Mouse (Mus musculus): ENCODE results near the gene Tmem132a. TPM values are rescaled to one million over a fixed set of nuclear protein-coding genes. Genes with fewer than 3 reads are reported as not detected.

Tmem132a gene
- 0.19 and 0.46 TPM in 2 replicates for total RNA-seq (2017)

DNA sequence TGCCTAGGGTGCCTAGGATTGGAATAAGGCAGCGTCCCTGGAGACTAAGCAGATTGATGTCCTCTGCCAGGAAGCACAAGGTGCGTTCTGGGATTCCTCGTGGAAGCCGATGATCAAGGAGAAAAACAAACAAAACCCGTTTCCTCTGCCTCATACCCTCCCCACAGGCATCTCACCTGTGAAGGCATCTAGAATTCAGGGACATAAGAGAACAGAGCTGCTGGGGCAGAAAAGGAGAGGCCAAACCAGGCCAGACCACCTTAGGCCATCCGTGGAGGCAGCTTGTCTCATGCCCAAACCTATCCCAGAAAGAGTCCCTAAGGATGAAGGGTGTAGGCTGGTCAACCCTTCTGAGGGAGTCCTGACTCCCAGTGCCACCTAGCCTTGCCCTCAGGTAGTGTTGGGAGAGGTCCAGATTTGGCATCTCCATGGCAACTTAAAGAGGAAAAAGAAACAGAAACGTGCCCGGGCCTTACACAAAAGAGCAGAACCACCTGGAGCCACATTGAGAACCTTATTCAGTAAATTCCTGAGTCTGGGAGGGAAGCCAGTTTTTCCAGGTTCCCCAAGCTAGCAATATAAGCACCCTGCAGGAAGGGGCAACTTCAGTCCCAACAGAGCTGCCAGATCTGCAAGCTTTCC, at the start of gene Tmem132a:
Gene Tmem132a, minus strand, starts transcription at position 55 of the 642 bp plus-strand sequence.
- ATAC-seq (replicated peaks; ENCODE audit: low read depth, poor library complexity, severe bottlenecking): no peak

DNA sequence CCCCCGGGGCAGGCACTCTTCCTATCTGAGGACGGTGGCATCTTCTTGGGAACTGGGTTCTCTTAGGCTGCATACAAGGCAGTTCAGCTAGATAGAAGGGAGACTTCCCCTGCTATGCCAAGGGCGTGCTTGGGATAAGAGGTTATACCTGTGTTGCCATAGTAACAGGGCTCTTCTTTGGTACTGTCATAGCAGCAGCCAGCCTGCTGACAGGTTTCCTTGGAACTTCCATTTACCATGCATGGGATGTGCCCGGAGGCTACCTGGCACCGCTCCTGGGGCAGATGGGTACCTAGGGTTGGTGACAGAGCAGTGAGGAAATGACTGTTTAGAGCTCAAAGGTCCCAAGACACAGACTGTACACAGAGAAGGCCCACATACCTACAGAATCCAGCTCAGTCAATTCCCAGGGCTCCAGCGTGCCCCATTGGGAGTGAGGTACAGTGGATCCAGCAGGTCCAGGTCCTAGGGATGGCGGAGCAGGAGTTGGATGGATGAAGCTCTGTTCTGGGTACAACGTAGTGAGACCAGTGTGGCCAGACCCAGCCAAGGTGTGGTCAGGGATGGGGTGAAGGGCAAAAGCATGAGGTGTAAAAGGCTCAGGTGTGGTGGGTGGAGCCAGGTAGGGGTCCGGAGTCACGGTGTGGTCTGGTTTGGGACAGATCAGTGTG, 48.7 kb upstream of the Tmem132a start:
- ATAC-seq (replicated peaks; ENCODE audit: low read depth, poor library complexity, severe bottlenecking): no peak

DNA sequence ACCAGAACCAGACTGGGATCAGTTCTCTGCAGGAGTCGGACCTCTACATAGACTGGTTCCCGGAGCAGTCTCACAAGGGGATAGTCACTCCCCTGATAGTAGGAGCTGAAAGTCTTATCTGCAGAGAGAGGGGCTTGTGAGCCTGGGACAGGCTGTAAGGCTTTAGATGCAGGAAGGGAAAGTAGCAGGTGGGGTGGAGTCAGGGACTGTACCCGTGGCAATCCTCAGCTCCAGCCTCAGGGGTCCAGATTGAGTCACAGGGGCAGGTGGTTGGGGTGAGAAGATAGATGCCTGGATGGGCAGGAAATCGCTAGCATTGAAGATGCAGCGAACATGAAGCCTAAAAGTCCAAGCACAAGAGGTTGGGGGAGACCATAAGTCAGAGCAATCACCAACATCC, 46.8 kb upstream of the Tmem132a start:
- no peak for ATAC-seq (replicated peaks; ENCODE audit: low read depth, poor library complexity, severe bottlenecking)

DNA sequence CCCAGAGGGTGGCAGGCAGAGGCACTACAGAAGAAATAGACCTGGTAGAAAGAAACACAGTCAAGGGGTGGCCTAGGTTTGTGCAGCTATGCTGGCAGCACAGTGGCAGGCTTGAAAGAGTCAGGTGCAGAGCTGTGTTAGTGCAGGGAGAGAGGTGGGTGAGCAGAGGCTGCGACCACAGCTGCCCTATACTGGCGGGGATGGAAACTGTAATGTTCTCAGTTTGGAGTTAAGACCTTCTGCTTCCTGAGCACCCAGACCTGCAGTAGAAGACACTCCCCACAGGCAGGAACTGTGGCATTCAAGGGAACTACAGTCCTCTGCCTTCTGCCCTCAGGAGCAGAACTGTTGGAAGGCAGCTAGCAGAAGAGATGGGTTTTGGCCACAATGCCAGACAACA, 45.1 kb upstream of the Tmem132a start:
- ATAC-seq (replicated peaks; ENCODE audit: low read depth, poor library complexity, severe bottlenecking): peak; percentile 65

DNA sequence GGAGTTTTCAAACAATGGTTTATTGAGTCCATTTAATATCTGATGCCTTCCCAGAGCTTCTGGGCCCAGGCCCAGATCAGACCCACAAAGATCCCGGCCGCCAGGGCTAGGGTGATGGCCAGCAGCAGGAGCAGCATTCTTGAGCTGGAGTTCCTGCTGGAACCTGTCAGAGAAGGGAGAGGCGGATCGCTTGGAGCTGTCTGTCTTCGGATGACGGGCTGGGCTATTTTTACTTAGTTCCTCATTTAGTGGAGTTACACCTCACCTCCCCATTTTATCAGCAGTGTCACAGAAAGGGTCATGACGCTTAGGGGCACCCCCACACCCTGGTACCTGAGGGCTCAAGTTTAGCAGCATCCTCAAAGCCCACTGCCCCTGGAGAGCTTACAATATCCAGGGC, 44.6 kb upstream of the Tmem132a start:
- peak; percentile 84 for ATAC-seq (replicated peaks; ENCODE audit: low read depth, poor library complexity, severe bottlenecking)

DNA sequence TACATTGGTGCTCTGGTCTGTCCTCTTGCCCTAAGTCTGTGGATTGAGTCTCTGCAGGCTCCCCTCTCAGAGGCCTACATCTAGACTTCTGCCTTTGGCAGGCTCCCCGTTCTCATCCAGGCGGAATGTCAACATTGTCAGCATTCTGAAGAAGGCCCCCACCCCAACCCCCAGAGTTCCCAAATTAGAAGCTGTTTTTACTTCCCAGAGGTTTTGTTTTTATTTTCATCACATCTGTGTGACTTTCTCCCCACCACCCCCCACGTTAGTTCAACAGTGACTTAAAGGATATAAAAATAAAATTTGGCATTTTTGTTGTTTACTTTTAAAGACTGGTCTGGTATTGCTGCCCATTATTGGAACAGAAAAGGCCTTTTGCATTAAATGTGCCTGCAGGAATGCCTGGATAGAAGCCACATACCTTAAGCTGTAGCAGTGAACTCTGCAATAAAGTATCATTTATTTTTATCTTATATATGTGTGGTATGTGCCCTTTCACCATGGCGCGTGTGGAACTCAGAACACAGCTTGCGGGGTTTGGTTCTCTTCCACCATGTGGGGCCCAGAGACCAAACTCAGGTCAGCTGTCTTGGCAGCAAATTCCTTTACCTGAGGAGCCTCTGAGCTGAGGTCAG, 39.5 kb upstream of the Tmem132a start:
- ATAC-seq (replicated peaks; ENCODE audit: low read depth, poor library complexity, severe bottlenecking): no peak

DNA sequence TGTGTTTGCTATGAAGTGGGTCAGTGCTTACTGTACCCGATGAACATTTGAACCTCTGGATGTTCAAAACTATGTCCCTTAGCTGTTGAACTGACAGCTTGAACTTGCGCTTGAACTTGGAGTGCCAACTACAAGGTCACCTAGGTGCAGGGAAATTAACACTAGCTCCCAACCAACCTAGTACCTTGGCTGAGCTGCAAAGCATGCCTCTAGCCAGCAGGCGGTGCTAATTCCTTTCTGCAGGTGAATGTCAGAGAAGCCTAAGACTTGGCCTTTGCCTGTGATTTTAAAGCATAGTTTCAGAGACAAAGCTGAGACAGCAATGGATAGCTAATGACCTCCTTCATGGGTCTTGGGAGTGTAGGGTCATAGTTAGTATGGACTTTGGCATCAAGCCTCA, 38.2 kb upstream of the Tmem132a start:
- peak; percentile 69 for ATAC-seq (replicated peaks; ENCODE audit: low read depth, poor library complexity, severe bottlenecking)

DNA sequence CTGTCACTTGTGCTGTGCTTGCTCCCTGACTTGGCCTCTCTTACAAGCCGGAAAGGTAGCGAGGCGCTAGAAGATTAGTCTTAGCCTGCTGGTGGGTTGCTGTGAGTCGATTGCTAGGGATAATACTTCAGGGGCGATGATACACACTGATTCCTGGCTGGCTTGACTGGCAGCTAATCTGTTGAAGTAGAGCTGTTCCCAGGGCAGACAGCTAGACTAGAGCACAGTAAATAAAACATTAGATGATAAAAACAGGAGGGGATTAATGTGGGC, 35.9 kb upstream of the Tmem132a start:
- no peak for ATAC-seq (replicated peaks; ENCODE audit: low read depth, poor library complexity, severe bottlenecking)

DNA sequence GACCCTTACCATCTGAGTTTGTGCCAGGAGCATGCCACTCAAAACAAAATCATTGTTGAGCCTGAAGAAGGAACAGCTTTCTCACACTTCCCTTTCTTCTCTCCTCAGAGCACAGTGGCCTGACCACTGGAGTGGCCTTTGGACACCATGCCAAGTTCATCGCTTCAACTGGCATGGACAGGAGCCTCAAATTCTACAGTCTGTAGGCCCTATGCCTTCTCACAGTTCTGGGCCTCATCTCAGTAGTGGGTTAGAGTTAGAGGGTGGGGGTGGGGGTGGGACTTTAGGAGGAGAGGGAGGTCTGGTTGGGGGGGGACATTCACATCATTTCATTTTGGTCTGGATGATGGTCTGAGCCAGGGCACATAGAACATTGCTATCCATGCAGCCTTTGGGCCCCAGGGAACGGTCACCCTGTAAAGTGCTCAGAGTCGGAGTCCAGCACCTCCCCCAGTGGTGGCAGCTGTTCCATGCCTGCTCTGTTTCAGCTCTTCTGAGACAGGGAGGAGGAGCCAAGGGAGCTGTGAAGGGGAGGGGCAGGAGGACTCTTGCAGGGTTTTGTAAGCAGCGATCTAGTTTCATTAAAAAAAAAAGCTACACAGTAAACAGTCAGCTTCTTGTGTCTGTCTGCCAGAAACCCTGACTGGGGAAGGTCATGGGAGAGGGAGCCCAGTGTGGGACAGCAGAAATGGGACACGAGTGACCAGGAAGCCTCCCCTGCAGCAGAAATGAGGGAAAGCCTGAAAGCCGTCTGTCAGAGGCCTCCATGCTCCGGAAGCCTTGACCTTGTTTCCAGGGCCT, 35.4 kb upstream of the Tmem132a start:
- no peak for ATAC-seq (replicated peaks; ENCODE audit: low read depth, poor library complexity, severe bottlenecking)

DNA sequence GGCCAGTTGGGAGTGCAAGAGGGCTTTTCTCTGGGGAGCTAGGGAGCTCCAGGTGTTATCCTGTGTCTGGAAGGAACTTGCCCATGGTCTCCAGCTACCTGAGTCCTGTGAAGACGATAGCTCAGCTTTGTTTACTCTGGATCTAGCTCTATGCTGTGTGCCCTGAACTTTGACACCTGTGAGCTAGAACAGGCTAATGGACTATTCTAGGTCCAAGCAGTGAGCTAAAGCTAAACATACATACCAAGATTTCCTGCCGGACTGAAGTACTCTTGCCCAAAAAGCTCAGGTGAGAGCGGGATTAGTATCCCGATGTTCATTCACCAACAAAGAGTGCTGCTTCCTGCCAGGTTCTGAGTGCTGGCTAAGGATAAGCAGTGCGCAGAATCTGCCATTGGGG, 34.8 kb upstream of the Tmem132a start:
- no peak for ATAC-seq (replicated peaks; ENCODE audit: low read depth, poor library complexity, severe bottlenecking)

DNA sequence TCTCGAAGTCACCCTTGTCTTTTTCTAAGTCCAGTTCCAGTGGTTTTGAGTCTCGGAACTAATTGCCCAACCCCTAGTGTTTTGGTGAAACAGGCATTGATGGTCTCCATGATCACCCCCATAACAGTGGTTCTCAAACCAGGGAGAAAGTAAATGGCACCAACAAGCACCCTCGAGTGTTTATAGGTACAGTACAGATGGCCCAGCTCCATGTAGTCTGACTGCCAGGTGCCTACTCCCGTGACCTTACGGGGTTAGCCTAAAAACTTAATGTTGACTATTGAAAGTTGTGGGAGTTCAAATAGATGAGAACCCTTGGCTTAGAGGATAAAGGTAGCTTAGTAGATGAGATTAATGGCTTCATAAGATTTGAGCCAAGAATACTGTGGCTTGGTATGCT, 31.3 kb upstream of the Tmem132a start:
- no peak for ATAC-seq (replicated peaks; ENCODE audit: low read depth, poor library complexity, severe bottlenecking)

DNA sequence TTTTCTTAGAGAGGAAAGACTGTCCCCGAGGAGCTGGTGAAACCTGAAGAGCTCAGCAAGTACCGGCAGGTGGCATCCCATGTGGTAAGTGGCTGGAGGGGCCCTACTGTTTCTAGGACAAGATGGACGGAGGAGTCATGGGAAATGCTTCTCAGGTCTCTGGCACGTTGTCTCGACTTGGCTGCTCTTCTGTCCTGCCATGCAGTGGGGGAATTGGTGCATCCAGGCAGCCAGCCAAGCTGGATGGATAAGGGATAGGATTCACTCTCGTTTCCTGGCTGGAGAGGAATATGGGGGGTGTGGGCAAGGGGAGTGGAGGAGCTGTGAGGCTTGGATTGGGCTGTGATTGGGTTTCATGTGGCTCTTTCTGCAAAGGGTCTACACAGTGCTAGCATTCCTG, 30.6 kb upstream of the Tmem132a start:
- no peak for ATAC-seq (replicated peaks; ENCODE audit: low read depth, poor library complexity, severe bottlenecking)

DNA sequence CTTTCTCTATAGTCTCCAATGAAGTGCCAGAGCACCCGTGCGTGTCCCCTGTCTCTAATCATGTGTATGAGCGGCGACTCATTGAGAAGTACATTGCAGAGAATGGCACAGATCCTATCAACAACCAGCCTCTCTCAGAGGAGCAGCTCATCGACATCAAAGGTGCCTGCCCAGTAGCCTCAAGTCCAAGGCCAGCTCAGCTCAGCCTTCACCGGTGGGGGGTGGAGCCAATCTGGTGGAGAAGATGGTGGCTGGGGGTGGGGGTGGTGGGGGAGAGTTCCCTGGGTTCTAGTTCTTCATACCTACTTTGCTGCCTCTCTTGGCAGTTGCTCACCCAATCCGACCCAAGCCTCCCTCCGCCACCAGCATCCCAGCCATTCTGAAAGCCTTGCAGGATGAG, 27.8 kb upstream of the Tmem132a start:
- no peak for ATAC-seq (replicated peaks; ENCODE audit: low read depth, poor library complexity, severe bottlenecking)

DNA sequence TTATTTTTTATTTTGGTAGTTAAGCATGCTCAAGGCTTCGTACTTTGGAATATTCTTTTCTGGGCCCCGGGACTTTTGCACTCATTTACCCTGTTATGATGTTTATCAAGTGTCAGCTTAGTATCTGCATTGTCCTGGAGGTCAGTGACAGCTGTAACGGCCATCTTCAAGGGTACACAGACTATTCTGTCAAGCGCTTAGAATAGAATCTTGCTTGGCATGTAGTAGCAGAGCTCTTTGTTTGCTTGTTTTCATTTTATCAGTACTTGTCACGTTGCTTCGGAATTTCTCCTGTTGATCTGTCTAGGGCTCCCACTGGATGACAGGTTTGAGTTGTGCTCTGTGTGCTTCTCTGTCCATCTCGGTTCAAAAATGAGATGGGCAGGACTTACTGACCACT, 27.1 kb upstream of the Tmem132a start:
- no peak for ATAC-seq (replicated peaks; ENCODE audit: low read depth, poor library complexity, severe bottlenecking)

DNA sequence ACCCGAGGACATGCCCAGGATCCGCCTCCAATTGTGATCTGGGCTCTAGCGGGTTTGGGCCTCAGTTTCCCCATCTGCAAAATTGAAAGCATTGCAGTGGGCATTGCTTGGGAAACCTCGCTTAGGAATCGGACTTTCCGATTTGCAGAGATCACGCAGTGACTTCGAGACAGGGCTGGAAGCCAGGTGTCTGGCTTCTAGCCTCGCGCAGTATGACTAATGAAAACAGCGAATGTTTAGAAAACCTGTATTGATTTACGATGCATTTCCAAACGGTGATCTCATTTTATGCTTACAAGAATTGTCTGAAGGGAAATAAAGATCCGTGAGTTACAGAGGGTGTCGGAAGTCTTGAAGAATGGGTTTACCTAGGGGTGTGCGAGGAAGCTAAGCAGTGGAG, 26.0 kb upstream of the Tmem132a start:
- no peak for ATAC-seq (replicated peaks; ENCODE audit: low read depth, poor library complexity, severe bottlenecking)

DNA sequence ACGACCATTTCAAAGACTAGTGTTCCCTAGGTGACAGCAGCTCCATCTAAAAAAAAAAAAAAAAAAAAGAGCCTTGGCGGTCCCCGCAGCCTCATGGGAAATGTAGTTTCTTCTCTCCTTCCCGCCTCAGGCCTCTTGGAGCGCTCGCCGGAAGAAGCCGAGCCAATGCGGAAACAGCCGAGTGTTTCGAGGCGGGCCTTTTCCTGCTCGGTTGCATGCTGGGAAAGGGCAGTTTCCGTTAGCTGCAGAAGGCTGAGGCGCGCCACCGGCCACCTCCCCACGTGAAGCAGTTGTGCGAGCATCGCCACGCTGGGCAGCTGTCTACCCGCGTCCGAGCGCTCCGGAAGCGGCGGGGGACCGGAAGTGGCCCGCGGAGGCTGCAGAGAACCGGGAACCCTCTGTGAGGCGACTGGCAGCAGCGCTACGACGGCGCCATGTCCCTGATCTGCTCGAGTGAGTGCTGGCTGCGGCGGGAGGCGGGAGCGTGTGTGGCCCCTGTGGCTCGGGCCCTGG, 25.3 kb upstream of the Tmem132a start, which contains the start of gene Prpf19:
Gene Prpf19, plus strand, starts transcription at position 216 of the 513 bp plus-strand sequence.
- peak; percentile 96 for ATAC-seq (replicated peaks; ENCODE audit: low read depth, poor library complexity, severe bottlenecking)

DNA sequence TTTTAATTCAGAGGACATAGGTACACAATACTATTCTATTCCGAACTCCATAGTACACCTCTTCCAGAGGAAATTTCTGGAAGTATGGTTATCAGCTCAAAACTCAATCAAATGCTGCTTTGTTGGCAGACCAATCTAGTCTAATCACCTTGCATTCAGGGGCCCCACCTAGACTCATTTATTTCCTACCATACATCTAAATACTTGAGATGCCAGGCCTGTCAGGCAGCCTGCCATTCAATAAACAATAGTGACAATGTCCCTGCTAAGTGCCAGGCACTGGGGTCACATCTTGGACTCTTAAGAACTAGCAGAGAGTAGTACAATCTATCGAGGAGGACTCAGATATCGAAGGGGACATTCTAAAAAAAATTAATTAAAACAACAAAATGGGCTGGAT, 22.5 kb upstream of the Tmem132a start:
- ATAC-seq (replicated peaks; ENCODE audit: low read depth, poor library complexity, severe bottlenecking): no peak

DNA sequence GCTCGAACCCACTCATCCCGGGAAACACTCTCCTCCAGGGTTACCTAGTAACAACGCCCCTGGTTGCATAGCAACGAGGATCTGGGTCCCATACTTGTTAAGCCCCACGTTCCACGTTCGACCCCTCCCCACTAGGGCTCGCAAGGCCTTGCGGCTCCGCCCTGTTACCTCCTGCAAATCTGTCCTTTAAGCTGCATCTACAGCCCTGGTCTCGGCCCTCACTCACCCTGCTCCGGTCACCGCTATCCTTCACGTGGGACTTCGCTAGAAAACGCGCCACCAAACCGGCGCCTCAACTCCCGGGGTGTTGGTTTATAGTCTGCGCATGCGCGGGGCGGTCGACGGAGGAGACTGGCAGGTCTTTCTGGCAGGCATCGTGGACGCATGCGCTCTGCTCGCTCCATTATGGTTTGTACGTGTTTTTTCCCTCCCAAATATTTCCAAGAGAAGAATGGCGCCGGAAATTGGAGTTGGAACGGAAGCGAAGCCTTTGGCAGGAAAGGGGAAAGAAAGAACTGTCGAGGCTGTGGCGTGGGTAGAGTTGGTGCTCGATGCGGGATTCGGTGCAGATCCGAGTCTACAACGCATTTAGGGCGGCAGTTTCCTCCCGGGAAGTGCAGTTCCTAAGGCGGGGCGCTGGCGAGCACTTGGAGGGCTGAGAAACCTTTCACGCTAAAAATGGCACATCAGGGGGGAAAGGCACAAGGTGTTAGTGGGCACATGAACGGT, 11.8 kb upstream of the Tmem132a start, which contains the start of gene Tmem109:
Gene Tmem109, minus strand, starts transcription at position 576 of the 729 bp plus-strand sequence.
- peak; percentile 85 for ATAC-seq (replicated peaks; ENCODE audit: low read depth, poor library complexity, severe bottlenecking)

DNA sequence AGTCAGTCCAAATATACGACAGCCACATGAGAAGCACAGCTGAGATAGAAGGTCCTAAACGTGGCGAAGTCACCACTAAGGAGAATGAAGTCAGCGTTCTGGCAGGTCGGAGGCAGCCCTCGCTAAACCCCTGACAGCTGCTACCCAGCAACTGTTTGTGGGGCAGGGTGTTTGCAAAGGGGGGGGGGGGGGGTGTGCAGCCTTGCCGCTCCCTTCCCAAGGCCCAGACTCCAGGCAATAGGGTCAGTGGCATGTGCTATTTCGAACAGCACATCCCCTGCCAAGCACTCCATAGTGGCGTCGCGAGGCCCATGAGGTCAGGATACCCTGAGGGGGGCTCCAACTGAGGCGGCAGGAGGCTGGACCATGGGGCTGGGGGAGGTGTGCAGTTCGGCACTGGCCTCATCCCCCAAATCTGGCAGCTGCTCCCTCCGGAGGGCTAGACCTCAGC, 11.3 kb upstream of the Tmem132a start:
- 0 out of 2 replicates have a peak, but pooled peaks have one; percentile 1 for ATAC-seq (replicated peaks; ENCODE audit: low read depth, poor library complexity, severe bottlenecking)
